Mouse (Mus musculus): Measurements from ENCODE around the gene Cfl1. TPM values are rescaled to one million over a fixed set of nuclear protein-coding genes. Genes with fewer than 3 reads are reported as not detected.
"Not testable (repeated sequence)": the region's sequence is repeated elsewhere in the genome, so short reads cannot be mapped to it uniquely, and the experiment has no call there.

Cfl1 gene
- total RNA-seq, 2 experiments from 2014 or later: 1,474 to 1,552 TPM

DNA sequence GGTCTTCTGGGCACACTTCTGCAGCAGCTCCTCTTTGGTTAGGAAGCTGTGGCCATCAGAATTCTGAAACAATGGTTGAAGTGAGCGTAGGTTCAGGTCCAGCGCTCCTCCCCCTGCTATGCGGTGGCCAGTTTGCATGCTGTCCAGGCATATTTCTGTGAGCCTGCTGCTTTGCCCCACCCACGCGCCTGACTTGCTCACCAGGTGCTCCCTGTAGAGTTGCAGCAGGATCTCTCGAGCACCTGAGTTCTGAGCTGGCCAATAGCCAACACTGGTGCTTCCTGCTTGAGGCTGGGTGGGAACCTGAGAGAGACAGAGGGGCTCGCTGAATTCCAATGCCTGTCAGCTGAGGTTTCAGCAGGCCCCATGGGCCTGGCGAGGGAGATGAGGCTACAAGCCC, 4.0 kb upstream of the Cfl1 start:
- DNase-seq (ENCODE audit: low spot score in 2 of 2): no peak
- intact Hi-C loops (cut with DNase I): no loop called here

DNA sequence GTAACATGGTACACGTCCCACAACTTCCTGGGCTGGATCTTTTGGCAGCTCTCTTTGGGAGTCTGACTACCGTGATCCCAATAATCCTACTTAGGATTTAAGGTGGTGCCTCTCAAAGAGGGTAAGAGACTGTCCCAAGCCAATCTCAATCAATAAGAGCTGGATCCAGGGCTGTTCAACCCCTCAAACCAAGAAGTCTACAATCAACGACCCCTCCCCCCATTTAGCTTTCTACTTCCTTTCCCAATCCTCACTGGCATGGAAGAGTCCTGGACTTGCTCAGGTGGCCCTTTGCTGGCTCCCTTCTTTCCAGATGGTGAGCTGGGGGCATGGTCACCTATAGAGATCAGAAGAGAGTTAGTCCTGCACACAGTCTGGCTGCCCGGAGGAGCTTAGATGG, 3.5 kb upstream of the Cfl1 start:
- DNase-seq (ENCODE audit: low spot score in 2 of 2): no peak
- intact Hi-C loops (cut with DNase I): no loop called here

DNA sequence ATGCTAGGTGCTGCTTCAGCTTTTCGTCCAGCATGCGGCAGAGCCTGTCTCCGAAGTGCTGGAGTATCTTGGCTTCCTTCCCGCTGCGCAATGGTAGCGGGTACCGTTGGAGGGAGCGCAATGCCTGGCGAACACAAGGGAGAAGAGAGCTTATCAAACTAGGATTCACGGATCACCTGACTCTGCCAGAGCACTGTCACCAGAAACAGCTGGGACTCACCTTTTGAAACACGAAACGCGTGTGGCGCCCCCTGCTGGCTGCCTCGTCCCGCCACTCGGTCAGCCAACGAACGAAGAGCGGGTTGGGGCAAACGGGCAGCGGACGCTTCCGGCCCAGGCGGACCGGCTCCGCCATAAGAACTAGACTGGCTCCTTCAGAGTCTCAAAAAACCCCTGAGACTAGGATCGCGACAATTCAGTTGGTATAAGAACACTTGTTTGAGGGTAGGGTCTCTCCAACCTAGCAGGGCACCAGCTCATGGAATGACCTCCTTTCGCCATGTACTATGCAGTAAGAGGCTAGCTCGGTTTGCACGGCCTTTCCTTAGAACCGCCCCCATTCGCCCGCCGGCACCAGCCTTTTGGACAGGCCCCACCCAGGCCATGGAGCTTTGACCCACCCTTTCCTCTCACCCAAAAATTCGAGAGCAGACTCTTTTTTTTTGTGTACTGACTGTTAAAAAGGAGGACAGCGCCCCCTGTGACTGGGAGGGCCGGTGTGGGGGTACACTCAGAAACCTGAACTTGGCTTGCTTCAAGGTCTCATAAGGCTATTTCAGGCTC, 2.3 kb upstream of the Cfl1 start, which contains the start of gene Mus81:
Gene Mus81 (minus strand): TSS at position 635 of the 783 bp plus-strand sequence.
- intact Hi-C loops (cut with DNase I): loop anchor here (2.0 kb wide), 2 partner anchors 13 to 63 kb away; partner anchors contain the start of genes AI837181 and Drap1

DNA sequence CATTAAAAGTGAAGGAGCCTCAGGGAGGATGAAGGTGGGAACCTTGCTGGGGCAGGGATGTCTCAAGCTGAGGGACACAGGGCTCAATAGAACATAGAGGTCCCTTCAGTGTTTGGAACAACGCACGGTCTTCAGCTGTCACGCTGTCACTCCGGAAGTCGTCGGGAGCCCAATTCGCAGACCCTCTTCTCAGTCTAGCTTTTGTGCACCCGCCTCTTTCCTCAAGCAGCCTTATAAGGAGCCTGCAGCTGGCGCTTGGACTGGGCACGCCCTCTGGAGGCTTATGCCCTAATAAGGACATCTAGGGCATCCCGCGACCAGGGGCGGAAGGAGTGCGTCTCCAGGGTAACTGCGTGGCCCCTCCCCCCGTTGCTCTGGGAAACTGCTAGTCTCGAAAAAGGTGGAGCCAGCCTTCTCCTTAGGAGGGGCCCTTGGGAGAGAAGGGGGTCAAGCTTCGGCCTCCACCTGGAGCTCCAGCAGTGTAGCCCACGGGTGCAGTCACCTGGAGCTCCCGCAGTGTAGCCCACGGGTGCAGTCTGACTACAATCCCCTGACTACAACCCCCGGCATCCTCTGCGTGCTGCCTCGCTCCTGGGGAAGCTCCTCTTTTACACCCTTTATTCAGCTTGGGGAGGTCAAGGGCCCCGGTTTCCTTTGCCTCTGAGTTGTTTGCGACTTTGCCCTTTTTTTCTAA, 1.2 kb upstream of the Cfl1 start:
- intact Hi-C loops (cut with DNase I): loop anchor here (2.0 kb wide), 2 partner anchors 14 to 64 kb away; partner anchors contain the start of genes AI837181 and Drap1
- peak; percentile 97 to 99 for DNase-seq (ENCODE audit: low spot score in 2 of 2)

More for the DNA sequence above, 2.3 kb upstream of the Cfl1 start, which contains the start of gene Mus81:
- DNase-seq (ENCODE audit: low spot score in 2 of 2): peak; percentile 90 to 98

DNA sequence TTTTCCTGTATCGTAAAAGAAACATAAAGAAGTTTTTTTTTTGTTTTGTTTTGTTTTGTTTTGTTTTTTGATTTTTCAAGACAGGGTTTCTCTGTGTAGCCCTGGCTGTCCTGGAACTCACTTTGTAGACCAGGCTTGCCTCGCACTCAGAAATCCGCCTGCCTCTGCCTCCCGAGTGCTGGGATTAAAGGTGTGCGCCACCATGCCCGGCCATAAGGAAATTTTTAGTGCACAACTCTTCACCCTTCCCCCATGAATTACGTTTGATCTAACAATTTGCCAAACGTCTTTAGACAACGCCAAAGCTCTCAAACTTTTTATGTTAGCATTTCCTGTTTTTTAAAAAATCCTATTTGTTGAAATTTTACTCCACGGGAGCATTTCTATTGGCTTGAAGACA, 534 bp upstream of the Cfl1 start:
- not testable (repeated sequence) for DNase-seq (ENCODE audit: low spot score in 2 of 2)
- intact Hi-C loops (cut with DNase I): loop anchor here (1.0 to 2.0 kb wide), 6 partner anchors 15 to 193 kb away; partner anchors contain the start of genes AI837181, Drap1, Fibp and Sart1

DNA sequence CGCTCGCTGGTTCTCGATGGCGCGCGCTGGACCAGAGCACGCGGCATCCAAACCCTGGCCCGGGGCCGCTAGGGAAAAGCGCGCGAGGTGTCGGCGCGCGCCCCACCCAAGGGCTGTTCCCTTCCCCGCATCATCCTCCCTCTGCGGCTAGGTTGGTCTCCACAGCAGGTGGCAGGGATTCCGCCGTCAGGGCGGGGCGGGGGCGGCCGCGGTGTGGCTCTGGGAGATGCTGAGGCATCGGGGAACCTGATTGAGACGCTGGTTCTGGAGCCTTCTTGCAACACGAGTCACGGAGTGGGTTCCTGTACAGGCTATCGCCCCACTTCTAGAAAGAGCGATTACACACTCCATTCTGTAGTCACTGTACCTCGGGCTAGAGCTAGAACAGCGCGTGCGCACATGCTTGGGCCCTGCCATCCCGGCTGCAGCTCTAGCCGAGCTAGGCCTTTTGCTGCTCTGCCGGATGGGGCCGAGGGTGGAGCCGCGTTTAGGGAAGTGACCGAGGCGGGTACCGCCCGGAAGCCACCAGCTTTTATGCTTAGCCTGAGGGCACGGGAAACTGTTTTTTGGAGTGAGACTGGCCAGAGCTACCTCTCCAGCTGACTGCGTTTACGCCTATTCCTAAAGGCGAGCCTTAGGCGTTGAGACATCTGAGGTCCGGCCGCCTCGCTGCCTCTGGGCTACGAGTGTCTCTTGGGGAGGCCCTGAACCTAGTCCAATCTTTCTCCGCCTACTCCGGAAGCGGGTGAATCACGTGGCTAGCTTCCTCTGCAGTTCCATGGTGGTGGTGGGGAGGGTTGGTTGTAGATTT, 848 bp downstream of the Cfl1 start:
- intact Hi-C loops (cut with DNase I): loop anchor here (1.0 to 2.0 kb wide), 5 partner anchors 20 to 194 kb away; partner anchors contain the start of genes Ccdc85b, Fibp, Sart1 and Snx32
- peak; percentile 84 to 90 for DNase-seq (ENCODE audit: low spot score in 2 of 2)

DNA sequence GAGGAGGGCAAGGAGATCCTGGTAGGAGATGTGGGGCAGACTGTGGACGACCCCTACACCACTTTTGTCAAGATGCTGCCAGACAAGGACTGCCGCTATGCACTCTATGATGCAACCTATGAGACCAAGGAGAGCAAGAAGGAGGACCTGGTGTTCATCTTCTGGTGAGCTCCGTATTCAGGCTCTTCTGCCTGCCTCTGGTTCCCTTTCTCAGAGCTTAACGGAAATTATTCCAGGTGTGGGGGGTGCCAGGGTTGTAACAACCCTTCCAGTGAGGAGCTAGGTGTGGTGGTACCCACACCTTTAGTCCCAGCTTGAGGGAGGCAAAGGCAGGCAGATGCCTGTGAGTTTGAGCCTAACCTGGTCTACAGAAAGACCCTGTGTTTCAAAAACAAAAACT, 2.4 kb downstream of the Cfl1 start:
- no peak for DNase-seq (ENCODE audit: low spot score in 2 of 2)
- intact Hi-C loops (cut with DNase I): no loop called here

DNA sequence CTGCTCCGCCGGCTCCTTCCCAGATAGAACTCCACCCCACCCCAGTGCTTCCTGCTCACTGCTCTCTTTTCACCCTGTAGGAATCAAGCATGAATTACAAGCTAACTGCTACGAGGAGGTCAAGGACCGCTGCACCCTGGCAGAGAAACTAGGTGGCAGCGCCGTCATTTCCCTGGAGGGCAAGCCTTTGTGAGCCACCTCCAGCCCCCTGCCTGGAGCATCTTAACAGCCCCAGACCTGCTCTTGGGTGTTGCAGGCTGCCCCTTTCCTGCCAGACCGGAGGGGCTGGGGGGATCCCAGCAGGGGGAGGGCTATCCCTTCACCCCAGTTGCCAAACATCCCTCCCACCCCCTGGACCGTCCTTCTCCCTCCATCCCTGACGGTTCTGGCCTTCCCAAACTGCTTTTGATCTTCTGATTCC, 3.1 kb downstream of the Cfl1 start:
- not testable (repeated sequence) for DNase-seq (ENCODE audit: low spot score in 2 of 2)

DNA sequence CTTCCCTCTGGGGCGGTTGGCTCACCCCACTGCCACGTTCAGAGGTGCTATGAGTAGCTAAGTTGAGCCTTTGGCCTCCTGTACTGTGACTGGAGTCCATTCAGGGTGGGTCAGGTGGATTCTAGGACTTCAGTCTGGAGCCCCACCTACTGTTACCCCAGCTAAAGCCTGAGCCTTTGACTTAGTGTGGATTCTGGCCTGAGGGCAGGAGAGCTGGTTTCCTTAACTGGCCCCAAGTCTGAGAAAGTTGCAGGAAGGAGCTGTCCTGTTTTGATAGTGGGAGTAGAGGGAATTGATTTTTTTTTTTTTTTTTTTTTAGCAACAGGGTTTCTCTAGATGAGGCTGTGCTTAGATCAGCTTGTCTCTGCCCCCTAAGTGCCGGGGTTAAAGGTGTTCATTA, 4.1 kb downstream of the Cfl1 start:
- no peak for DNase-seq (ENCODE audit: low spot score in 2 of 2)
- intact Hi-C loops (cut with DNase I): no loop called here

More for the DNA sequence above, 3.1 kb downstream of the Cfl1 start:
- intact Hi-C loops (cut with DNase I): not testable (repeated sequence)

DNA sequence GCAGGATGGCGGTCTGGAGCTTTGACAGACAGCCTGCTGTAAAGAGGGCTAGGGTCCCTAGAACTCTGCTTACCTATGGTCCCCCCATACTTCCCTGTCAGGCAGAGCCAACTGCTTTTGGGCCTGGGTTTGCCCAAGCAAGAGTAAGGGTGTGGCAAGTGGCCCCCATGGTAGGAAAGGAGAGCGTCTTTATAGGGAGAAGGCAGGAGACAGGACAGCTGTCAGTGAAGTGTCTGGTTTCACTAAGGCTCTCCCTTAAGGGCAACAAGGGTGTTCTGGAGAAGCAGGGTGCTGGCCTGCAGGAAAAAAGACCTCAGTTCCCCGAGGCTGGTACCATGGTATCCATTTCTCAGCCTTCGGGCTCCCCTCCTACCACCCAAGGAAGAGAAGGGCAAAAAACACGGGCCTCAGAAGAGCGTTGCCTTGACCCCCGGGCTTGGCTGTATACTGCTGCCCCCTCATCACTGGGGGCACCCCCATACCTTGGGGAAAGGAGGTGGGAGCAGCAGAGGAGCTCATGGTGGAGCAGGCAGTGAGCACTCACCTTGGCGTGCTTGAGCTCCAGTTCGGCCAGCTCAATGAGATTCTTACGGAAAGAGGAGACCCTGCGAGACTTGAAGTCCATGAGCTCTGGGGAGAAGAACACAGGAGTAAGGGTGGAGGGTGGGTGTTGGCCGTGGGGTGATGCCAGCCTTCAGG, 5.2 kb downstream of the Cfl1 start:
- no peak for DNase-seq (ENCODE audit: low spot score in 2 of 2)
- intact Hi-C loops (cut with DNase I): no loop called here

DNA sequence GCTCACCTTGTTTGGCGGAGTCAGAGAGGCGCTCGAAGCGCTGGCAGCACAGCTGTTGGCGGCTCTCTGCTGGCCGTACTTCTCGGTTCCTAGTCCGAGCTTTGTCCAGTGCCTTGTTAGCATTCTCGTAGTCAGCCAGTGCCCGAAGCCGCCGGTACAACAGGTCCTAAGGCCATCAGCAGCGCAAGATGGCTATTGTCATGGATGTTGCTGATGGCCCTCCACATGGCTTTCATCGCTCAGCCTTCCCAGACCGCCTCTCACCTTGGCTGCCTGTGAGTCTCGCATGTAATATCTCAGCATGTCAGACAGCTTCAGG, 5.8 kb downstream of the Cfl1 start:
- no peak for DNase-seq (ENCODE audit: low spot score in 2 of 2)
- intact Hi-C loops (cut with DNase I): no loop called here

DNA sequence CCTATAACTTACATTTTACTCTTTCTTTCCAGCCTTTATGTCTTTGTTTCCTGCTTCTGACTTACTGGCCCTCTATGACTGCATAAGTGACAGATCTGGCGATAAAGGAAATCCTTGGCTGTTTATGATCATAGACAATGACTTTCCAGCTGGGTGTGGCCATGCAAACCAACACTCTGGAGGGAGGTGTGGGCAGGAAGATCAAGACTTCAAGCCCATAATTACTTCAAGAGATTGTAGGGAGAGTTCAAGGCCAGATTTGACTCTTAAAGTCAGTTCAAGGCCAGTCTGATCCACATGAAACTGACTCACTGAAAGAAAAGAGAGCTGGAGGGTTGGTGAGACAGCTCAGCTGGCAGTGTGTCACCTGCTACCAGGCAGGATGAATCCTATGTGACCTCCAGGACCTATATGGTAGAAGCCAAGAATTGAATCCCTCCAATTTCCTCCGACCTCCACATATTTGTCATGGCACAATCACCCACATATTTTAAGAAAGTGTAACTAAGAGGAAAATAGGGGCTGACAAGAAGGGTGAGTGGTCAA, 10.1 kb downstream of the Cfl1 start:
- DNase-seq (ENCODE audit: low spot score in 2 of 2): no peak
- intact Hi-C loops (cut with DNase I): no loop called here

DNA sequence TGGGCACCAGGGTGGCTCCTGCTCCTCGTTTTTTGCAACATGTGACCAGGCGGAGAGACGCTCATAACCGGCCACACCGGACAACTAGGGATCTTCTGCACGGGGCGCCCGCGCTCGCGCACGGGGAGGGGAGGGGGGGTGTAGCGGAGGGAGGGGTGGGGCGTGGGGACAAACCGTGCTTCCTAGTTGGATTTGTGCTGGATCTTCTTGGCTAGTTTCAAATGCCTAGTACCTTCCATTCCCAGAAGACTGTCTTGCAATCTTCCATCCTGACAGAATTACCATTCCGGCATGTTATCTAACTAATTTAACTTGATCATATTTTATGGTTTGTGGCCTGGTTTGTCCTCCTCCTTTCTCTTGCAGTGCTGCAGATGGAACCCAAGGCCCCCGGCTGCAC, 13.4 kb downstream of the Cfl1 start, which contains the start of gene 1700020D05Rik:
Gene 1700020D05Rik (minus strand): TSS at position 101 of the 400 bp plus-strand sequence.
- DNase-seq (ENCODE audit: low spot score in 2 of 2): no peak
- intact Hi-C loops (cut with DNase I): no loop called here

DNA sequence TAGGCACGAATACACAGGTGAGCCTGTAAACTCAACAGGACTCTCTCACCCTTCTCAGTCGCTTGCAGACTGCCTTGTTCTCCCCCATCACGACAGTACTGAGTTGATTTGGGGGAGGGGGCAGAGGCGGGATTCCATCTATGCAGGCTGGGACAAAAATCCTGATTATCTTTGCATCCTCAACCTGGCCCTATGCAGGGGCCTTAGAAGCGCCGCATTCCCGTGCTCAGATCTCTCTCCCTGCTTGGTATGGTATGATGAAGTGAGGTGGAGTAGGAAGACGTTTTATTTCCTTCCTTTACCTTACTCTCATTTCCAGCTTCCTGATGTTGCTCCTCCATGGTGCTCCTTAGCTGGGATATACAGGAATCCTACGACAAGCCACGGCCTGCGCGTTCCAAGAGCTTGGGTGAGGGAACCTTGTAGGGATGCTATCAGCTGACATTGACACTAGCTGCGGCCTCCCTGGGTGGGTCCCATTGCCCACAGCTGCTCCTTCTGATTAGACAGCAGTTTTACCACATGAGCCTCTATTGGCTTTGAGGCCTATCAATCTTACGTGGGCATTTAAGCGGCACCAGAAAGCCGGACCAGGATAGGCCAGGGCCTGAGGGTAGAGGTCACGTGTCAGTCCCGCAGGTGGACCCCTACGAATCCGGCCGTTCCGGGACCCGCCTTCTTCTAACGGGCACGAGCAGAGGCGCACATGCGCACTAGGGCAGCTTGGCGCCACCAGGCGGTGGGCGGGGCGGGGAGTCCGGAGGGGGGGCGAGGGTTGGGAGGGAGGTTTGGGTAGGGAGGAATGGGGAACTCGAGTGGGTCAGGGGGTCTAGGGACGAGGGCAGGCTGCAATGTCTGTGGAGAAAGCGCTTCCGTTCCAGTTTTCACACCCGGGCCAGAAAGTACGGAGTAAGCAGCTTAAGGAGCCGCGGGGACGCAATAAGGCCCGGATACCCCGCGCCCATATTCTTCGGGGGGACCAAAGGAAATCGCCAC, 20.1 kb downstream of the Cfl1 start, which contains the start of gene Snx32:
Gene Snx32 (minus strand): TSS at position 508 of the 996 bp plus-strand sequence.
- intact Hi-C loops (cut with DNase I): loop anchor here (2.0 kb wide), 1 partner anchor 20 kb away; the partner anchor contains the start of gene Cfl1
- peak; percentile 100 for DNase-seq (ENCODE audit: low spot score in 2 of 2)

DNA sequence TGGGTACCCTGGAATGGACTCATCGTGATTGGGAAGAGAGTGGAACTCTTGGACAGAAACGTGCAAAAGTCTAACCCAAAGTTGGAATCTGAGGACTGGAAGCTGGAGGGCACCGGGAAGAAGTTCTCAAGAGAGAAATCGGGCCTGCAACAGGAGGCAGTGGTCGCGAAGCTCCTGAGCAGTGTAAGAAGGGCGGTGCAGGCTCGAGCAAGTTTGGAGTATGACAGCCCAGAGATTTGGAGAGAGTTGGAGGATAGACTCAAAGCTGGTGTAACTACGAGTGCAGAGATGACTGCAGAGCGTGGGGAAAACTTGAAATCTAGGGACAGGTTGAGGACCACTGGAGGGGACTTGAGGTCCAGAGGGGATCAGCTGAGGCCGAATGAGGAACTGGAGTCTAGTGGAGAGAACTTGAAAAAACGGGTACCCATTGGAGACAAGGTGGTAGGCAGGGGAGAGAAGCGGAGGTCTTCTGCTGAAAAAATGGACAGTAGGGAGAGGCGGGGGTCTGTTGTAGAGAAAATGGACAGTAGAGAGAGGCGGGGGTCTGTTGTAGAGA, 20.9 kb downstream of the Cfl1 start:
- no peak for DNase-seq (ENCODE audit: low spot score in 2 of 2)
- intact Hi-C loops (cut with DNase I): loop anchor here (2.0 kb wide), 1 partner anchor 20 kb away; the partner anchor contains the start of gene Cfl1

DNA sequence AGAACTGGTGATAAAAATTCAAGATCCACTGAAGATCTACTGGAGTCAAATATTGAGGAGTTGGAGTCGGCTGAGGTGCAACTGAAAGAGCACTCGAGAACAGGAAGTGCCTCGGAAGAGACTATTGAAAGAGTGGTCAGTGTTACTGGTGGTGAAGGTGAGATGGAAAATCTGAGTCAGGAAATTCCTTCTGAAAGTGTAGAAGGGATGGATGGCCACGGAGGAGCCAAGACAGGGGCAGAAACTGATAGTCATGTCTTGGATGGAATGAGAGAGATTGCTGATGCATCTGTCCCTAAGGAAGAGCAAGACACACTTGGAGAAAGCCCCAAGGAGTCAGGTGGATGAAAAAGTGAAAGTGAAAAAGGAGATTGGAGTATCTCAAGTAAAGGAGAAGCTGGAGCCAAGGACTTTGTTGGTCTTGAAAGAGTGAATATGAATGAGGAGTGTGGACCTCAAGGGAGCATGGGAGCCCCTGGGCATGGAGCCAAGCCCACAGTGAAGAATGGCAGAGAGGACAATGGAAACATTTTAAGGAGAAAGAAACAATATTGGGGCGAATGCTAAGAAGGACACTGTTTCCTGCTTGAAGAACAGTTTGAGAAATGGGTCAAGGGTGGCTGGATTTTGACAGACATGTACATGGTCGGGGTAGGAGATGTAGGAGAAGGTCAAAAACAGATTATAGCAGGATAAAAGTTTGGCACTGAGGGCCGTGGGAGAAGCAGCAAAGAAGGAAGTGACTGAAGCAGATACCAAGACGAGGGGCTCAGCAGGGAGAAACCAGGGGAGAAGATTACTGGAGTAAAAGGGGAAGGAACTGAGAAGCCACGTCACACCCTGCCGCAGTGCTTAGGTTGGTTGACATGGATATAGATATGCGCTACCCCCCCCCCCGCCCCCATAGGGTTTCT, 22.1 kb downstream of the Cfl1 start:
- DNase-seq (ENCODE audit: low spot score in 2 of 2): no peak
- intact Hi-C loops (cut with DNase I): no loop called here
